Mouse (Mus musculus) heart, adult 11 months (tissue): ENCODE results near the gene Zfp383.

Experiments
- DNase-seq: peaks from one replicate; pipeline ENCODE4 v3.0.0; 2022

Gene Zfp383

DNA sequence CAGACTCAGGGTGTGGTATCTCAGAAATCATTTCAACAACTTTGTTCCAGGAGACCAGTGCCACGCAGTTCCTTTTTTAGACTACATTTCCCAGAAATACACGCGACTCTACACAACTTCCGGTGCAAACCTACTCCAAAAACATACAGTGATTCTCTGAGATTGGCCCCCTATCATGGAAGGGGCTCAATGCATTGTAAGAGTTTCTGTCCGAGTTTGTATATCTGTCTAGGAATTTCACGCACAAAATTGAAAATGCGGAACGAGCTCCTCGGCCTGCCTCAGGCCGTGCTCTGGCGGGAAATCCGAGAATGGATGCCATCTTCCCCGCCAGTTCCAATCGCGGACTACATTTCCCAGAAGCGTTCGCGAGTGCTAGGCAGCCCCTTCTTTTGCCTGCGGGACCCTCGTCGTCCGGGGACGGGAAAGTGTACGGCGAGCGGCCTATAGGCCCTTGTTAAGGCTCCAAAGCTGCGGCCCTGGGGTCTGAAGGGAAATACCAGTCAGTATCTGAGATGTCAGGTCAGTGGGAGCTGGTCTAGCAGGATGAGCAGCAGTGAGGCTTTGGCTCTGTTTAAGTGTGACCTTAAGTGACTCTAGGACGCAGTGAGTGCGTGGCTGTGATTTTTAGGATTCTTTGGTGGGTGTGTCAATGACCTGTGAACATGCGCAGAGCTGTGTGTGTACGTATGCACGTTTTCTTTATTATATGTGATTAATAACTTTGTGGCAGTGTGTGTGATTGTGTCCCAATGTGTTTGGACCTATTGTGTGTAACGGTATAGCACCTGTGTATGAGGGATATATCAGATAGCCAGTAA is at the start of gene Zfp383:
Zfp383 (plus strand) TSS at position 94 of the 821 bp plus-strand sequence.
- peak; percentile 98 for DNase-seq

DNA sequence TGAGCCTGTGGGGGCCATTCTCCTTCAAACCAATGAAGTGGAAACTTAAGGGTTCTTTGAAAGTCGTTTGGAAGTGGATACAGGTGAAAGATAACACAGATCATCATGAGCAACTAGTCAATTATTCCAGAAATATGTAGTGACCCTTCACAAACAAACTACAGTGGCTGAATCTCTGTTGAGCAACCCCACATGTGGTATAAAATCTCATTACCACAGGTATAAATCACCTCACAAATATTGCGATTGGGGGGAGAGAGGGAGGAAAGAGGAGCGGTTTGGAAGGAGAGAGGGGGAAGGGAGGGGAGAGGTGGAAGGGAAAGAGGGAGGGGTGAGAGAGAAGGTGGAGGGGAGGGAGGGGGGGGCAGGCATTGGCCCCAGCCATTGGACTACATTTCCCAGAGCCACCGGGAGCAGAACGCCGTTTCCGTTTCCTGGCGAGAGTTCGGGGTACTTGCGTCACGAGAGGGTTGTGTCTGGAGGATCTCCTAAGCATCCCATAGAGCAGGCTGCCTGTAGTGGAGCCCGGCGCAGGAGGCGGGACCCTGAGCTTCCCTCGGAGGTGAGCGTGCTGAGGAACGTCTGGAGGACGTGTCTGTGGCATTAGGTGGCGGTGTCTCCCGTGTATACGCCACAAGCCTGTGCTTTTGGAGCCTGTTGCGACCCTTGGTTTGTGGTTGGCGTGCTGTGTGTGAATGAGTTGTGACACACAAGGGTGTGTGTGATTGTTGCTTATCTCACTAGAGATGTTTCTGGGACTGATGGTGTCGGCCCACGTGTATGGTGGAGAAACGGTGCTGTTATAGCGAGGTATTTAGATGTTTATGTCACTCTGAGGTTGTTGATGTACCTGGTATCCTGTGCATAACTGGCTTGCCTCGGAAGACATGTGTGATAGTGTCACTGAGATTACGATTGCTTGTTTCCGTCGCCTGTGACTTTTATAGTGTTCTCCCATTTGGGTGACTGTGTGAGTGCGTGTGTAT is 48.2 kb upstream of the Zfp383 start, which contains the start of gene Zfp420:
Zfp420 (plus strand) TSS at position 448 of the 986 bp plus-strand sequence.
- peak; percentile 99 for DNase-seq

DNA sequence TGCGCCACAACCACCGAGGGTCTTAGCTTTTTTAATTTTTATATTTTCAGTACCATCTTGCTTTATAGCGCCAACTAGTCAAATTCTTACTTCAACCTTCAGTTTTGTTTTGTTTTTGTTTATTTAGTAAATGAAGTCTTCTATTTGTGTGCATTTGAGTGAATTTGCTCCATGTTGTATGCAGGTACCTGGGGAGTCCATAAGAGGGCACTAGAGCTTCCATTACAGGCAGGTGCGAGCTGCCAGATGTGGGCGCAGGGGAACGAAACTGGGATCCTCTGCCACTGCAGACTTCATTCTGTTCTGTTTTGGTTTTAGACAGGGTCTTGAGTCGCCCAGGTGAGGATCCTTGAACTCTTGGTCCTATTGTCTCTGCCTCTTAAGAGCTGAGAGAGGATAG is 46.4 kb upstream of the Zfp383 start:
- no peak for DNase-seq

- peak; percentile 60 for DNase-seq
These were observed 33.8 kb upstream of the Zfp383 start for GRCm38 (mm10) chr7:29874256-29874655.

DNA sequence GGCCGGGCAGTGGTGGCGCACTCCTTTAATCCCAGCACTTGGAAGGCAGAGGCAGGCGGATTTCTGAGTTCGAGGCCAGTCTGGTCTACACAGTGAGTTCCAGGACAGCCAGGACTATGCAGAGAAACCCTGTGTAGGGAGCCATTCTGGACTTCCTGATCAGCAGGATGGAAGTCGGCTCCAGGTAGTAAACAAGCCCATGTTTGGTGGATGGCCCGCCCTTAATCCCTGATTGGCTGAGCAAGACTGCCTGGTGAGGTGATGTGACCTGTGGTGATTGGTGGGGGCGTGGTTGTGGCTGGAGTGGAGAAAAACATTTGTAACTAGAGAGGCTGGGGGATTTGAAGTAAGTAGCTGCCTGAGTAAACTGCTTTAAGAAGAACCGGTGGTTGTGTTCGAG is 30.5 kb upstream of the Zfp383 start:
- DNase-seq, result peak; percentile 77

GRCm38 (mm10) chr7:29880056-29880455 is 28.0 kb upstream of the Zfp383 start:
- peak; percentile 30 for DNase-seq

DNA sequence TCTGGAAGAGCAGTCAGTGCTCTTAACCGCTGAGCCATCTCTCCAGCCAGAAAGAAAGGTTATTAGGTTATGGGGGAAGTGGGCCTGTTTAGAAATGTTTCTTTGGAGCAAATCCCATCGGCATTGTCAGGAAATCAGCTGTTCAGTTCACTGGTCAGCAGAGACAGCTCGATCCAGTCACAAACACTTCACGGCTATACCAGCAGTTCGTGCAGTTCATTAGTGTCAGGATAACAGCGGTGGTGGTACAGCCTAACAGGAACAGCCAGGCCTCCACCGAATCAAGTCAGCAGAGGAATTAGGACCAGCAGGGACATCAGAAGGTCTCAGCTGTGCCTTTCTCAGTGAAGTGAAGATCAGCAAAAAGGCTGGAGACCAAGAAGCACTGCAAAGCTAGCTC is 27.1 kb upstream of the Zfp383 start:
- DNase-seq, result peak; percentile 29

- peak; percentile 62 for DNase-seq
These were observed 17.5 kb upstream of the Zfp383 start for GRCm38 (mm10) chr7:29890501-29890900.

- DNase-seq, result peak; percentile 78
These were observed 15.3 kb upstream of the Zfp383 start for GRCm38 (mm10) chr7:29892756-29893155.

GRCm38 (mm10) chr7:29898351-29898750 is 9.7 kb upstream of the Zfp383 start:
- no peak for DNase-seq

DNA sequence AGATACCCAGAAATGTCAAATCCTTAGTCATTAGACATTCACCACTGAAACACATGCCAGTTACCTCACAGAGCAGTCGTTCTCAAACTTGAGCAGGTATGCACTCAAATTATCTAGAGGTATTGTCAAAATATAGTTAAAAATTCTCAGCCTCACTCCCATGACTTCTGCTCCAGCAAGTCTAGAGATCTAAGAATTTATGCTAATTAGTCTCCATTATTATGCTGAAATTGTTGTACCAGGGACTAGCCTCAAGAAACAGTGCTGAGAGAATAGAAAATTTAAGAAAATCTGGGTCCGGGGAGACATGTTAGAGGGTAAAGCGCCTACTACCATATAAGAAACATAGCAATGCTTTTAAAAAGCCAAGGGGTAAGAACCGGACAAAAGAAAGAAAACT is 3.9 kb upstream of the Zfp383 start:
- no peak for DNase-seq

DNA sequence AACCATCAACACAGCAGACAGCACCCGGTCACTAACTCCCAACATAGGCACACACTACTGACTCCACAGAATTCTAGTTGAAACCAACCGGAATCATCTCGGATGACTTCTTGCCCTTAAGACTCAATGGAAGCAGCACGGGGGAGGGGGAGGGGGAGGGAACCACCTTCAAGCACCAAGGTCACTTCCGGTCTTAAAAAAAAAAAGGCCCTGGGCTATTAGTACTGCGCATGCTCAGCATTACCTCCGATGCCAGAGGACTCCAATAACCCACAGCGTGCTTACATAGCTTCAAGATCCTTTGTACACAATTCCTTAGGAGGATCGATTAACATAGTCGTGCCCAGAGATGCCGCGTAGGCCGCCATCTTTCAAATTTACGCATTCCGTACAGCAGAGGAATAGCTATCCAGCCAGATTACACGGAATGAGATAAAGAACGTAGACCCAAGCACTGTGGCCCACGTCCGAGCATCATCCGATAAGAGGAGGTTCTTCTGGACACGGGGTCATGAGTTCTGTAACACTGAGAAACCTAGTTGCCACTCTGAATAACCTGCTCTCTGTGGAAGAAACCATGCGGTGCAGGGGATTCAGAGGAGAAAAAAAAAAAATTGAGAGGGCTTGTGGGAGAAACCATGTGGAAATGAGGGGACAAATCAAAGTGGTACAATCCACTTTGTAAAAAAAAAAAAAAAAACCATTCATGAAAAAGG is 1.9 kb upstream of the Zfp383 start, which contains the start of gene Zfp27:
Zfp27 (minus strand) TSS at position 607 of the 716 bp plus-strand sequence.
- peak; percentile 97 for DNase-seq

- peak; percentile 76 for DNase-seq
These were observed 1.4 kb upstream of the Zfp383 start for GRCm38 (mm10) chr7:29906682-29907058.

GRCm38 (mm10) chr7:29907206-29907605 is 817 bp upstream of the Zfp383 start:
- DNase-seq, result peak; percentile 88

- peak; percentile 66 for DNase-seq
These were observed 2.2 kb downstream of the Zfp383 start for GRCm38 (mm10) chr7:29910252-29910651.

- peak; percentile 73 for DNase-seq
These were observed 4.1 kb downstream of the Zfp383 start for GRCm38 (mm10) chr7:29912172-29912571.

GRCm38 (mm10) chr7:29917371-29918061 is 9.5 kb downstream of the Zfp383 start:
- peak; percentile 87 for DNase-seq

DNA sequence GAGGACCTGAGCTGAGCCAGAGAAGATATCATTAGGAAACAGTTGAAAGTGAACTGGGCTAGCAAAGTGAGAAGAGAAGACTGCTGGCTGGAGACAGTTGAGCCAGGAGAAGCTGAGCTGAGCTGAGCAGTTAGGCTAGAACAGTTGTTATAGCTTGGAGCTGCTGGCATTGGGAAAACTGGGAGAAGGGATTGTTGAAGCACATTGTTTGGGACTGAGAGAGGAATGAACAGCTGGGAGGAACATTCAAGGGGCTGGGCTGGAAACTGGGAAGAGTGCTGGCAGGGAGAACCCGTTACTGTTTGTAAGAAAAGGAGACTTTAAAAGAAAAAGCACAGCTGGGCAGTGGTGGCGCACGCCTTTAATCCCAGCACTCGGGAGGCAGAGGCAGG is 10.0 kb downstream of the Zfp383 start:
- DNase-seq, result peak; percentile 91

DNA sequence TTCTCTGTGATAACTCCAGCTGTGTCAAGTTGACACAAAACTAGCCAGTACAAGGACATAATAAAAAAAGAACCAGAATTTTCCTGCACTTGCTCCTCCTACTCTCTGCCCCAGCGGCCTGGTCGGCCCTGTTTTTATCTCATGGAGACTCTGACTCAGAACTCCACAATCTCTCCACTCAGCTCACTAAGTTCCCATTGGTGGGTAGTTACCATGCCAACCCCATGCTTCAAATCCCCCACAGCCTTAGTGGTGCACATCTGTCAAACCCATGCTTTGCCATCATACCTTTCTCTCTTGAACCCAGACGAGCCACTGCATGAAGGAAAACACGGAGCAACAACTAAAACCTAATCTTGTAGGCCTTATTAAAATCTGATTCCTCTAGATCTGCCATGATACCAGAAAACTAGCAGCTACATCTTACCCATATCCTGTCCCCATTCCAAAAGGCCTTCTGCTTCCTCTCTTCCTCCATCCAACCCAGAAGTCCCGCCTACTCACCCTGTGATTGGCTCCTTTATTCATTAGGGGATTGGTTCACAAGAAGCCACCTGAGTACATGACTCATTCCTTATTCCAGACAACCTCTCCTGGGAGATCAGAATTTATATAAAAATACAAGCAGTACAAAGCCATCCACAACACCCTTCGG is 13.5 kb downstream of the Zfp383 start:
- DNase-seq, result peak; percentile 27

DNA sequence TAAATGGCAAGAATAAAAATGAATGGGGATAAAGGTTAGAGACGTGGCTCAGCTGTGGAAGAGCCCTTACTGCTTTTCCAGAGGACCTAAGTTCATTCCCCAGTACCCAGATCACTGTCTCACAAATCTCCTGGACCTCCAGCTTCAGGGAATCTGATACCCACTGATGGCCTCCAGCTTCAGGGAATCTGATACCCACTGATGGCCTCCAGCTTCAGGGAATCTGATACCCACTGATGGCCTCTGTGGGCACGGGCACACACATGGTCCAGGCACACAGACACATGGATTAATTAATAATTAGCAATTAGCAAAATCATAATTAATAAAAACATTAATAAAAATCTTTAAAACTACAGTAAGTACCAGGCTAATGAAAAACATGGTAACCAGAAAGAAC is 14.8 kb downstream of the Zfp383 start:
- DNase-seq, result no peak

DNA sequence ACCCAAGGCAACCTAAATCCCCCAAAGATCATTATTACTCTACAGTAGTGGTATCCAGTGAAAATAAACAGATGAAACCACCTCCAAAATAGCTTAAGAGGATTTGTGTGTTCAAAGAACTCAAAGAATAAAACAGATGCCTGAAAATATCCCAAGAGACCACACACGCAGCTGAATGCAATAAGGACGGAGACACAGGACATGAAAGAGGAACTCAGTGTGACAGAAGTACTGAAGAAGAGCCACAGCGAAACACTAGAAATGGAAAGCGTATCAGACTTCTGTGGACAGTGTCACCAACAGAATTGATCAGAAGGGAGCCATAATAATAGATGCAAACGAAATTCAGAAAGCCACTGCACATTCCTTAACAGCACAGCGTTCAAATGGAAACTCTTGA is 30.8 kb downstream of the Zfp383 start:
- no peak for DNase-seq

- DNase-seq, result no peak
These were observed 33.0 kb downstream of the Zfp383 start for GRCm38 (mm10) chr7:29941027-29941426.
